Mouse (Mus musculus) central nervous system, embryonic 11.5 days (tissue): ENCODE data around the gene Rhox4g. TPM values are rescaled to one million over a fixed set of nuclear protein-coding genes. Genes with fewer than 3 reads are reported as not detected.

ENCODE experiments used
- polyA plus RNA-seq: library from polyadenylated mRNA; depleted of rRNA; stranded (reverse); fragments of >200 nt; gene quantifications from 2 replicates; pipeline ENCODE4 v1.2.3, GENCODE M21; 2012; rRNA removed

Rhox4g gene
- 0.08 TPM in 1 of 2 replicates, not detected in the other for polyA plus RNA-seq

DNA sequence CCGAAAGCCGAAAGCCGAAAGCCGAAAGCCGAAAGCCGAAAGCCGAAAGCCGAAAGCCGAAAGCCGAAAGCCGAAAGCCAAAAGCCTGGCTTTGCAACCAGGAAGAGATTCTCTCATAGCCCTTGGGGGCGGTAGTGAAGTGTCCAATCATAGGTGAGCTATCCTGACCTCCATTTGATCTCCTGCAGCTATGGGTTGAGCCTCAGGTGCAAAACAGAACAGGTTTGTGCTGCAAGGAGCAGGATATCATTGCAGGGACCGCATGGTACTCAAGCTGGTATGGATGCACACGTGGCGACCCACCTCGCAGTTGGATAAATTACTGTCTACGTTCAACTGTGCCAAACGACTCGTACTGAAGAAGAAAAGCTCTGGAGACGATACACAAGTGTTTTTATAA lies at the start of gene Rhox4g:
Gene Rhox4g, minus strand, starts transcription at position 101 of the 400 bp plus-strand sequence.

DNA sequence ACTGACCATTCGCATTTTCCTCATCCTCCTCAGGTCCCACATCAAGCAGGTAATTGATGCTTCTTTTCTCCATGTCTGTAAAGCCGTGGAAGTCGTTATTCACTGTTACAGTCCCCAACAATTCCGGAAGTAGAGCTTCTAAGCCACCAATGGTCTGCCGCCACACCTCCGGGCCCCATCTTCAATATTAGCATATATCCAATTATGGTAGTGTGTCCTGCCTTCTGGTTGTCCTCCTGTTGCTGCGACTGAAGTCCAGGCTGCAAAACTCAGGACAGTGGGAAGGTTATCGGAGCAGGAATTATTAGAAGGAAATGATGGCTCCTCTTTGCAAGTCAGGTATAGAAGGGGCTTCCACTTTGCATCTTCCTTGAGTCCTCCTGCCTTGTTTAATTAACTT lies 22.1 kb upstream of the Rhox4g start, which contains the start of gene Rhox2h:
Gene Rhox2h, minus strand, starts transcription at position 101 of the 400 bp plus-strand sequence.

DNA sequence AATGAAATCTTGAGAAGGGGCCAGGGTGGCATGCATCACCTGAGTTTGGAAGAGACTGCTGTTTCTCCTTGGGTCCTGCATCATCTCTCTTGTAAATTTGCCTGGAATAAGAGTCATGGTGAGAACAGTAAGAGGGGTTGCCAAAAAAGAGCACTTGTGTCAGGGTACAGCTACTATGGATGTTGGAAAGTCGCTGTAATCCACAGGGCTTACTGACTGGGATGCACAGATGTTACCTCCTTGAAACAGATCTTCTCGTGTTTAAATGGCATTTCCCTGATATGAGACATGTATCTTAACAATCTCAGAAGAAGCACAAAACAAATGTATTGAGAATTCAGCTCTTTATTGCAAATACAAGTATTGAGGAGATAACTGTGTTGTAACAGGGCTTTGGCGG lies 17.5 kb upstream of the Rhox4g start, which contains the start of gene Rhox3h:
Gene Rhox3h, minus strand, starts transcription at position 101 of the 400 bp plus-strand sequence.

DNA sequence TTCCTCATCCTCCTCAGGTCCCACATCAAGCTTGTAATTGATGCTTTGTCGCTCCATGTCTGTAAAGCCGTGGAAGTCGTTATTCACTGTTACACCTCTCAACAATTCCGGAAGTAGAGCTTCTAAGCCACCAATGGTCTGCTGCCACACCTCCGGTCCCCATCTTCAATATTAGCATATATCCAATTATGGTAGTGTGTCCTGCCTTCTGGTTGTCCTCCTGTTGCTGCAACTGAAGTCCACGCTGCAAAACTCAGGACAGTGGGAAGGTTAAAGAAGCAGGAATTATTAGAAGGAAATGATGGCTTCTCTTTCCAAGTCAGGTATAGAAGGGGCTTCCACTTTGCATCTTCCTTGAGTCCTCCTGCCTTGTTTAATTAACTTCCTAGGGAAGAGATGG lies 7.8 kb downstream of the Rhox4g start, which contains the start of gene Rhox2g:
Gene Rhox2g, minus strand, starts transcription at position 101 of the 400 bp plus-strand sequence.

DNA sequence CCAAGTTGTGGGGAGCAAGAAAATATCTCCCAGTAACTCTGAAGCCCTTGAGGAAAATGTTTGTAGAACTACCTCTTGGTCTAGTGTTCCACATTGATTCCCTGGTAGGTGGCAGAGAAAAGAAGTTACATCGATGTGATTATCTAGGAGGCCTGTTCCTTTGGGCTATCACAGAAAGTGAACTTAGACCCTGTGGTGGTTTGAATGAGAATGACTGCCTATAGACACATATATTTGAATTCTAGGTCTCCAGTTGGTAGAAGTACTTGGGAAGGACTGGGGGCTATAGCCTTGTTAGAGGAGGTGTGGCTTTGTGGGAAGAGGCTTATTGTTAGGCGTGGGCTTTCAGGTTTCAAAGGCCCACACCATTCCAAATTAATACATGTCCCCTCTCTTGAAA lies 22.6 kb downstream of the Rhox4g start, which contains the start of gene Rhox3g:
Gene Rhox3g, minus strand, starts transcription at position 101 of the 400 bp plus-strand sequence.

DNA sequence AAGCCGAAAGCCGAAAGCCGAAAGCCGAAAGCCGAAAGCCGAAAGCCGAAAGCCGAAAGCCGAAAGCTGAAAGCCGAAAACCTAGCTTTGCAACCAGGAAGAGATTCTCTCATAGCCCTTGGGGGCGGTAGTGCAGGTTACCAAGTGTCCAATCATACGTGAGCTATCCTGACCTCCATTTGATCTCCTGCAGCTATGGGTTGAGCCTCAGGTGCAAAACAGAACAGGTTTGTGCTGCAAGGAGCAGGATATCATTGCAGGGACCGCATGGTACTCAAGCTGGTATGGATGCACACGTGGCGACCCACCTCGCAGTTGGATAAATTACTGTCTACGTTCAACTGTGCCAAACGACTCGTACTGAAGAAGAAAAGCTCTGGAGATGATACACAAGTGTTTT lies 43.5 kb downstream of the Rhox4g start, which contains the start of gene Rhox4f:
Gene Rhox4f, minus strand, starts transcription at position 101 of the 400 bp plus-strand sequence.

Other genes with a start within 250 kb of the Rhox4g start
- gene Rhox2b, start 239.3 kb downstream of the Rhox4g start, polyA plus RNA-seq, result 0.21 and 0.82 TPM in 2 replicates
- gene Rhox4b, start 218.8 kb downstream of the Rhox4g start, polyA plus RNA-seq, result 0.19 and 0.49 TPM in 2 replicates
- 0.66 and 1.4 TPM in 2 replicates for gene Rhox2c, start 197.6 kb downstream of the Rhox4g start, polyA plus RNA-seq
- 0.48 TPM in 1 of 2 replicates, not detected in the other for gene Rhox3c, start 192.7 kb downstream of the Rhox4g start, polyA plus RNA-seq
- gene Rhox4c, start 171.0 kb downstream of the Rhox4g start, polyA plus RNA-seq, result not detected in 2 replicates
- 0.20 TPM in 1 of 2 replicates, not detected in the other for gene Rhox2d, start 157.9 kb downstream of the Rhox4g start, polyA plus RNA-seq
- 0.12 and 0.13 TPM in 2 replicates for gene Rhox4d, start 137.0 kb downstream of the Rhox4g start, polyA plus RNA-seq
- gene Rhox2e, start 120.9 kb downstream of the Rhox4g start, polyA plus RNA-seq, result 0.16 TPM in 1 of 2 replicates, not detected in the other
- not detected in 2 replicates for gene Rhox3e, start 109.3 kb downstream of the Rhox4g start, polyA plus RNA-seq
- gene Rhox4e, start 93.9 kb downstream of the Rhox4g start, polyA plus RNA-seq, result not detected in 2 replicates
- 0.15 and 0.30 TPM in 2 replicates for gene Rhox2f, start 79.9 kb downstream of the Rhox4g start, polyA plus RNA-seq
- gene Rhox3f, start 70.3 kb downstream of the Rhox4g start, polyA plus RNA-seq, result not detected in 2 replicates
- gene Rhox4f, start 43.6 kb downstream of the Rhox4g start, polyA plus RNA-seq, result not detected in 2 replicates
- not detected in 2 replicates for gene Rhox3g, start 22.7 kb downstream of the Rhox4g start, polyA plus RNA-seq
- gene Rhox2g, start 7.9 kb downstream of the Rhox4g start, polyA plus RNA-seq, result not detected in 2 replicates
- gene Rhox3h, start 17.4 kb upstream of the Rhox4g start, polyA plus RNA-seq, result not detected in 2 replicates
- gene Rhox2h, start 21.9 kb upstream of the Rhox4g start, polyA plus RNA-seq, result not detected in 2 replicates
- 2.4 and 3.0 TPM in 2 replicates for gene Rhox5, start 153.5 kb upstream of the Rhox4g start, polyA plus RNA-seq
- 0.06 and 0.41 TPM in 2 replicates for gene Rhox6, start 175.6 kb upstream of the Rhox4g start, polyA plus RNA-seq
- gene Rhox7a, start 180.4 kb upstream of the Rhox4g start, polyA plus RNA-seq, result not detected in 2 replicates
- gene Rhox8, start 227.6 kb upstream of the Rhox4g start, polyA plus RNA-seq, result not detected in 2 replicates
- gene Rhox7b, start 245.9 kb upstream of the Rhox4g start, polyA plus RNA-seq, result not detected in 2 replicates